Mouse (Mus musculus) liver, embryonic 13.5 days (tissue): ENCODE measurements at regions not wholly inside any gene's neighbourhood (a gene's known extent, or its start where the extent isn't known, plus 50 kb on each side); places are given as distances from the start of the nearest gene placed in this dataset.

ENCODE experiments used
- ATAC-seq: fragments of 200-750 bp; cut with Nextera tagmentation; 2 replicates; pipeline ENCODE4 v1.8.0; 2017; ENCODE audit warnings: low read depth, mild to moderate bottlenecking, moderate number of reproducible peaks, moderate library complexity
- DNase-seq: peaks from one replicate; pipeline ENCODE4 v3.0.0; 2022
- H3K27ac ChIP-seq: fragments of 300-500 bp; sonication (generic); 2 replicates; pipeline ENCODE4 v1.5.1; 2015; ENCODE audit warnings: moderate library complexity, mild to moderate bottlenecking, inconsistent platforms
- H3K27me3 ChIP-seq: fragments of 300-500 bp; sonication (generic); 2 replicates; pipeline ENCODE4 v1.6.1; 2015; ENCODE audit warnings: mild to moderate bottlenecking, inconsistent platforms
- H3K36me3 ChIP-seq: fragments of 300-500 bp; sonication (generic); 2 replicates; pipeline ENCODE4 v1.6.1; 2015; ENCODE audit warnings: mild to moderate bottlenecking, inconsistent platforms
- H3K4me1 ChIP-seq: fragments of 300-500 bp; sonication (generic); replicated peaks from 2 replicates; pipeline ENCODE4 v1.6.1; 2015; ENCODE audit warnings: inconsistent platforms
- H3K4me2 ChIP-seq: fragments of 300-500 bp; sonication (generic); 2 replicates; pipeline ENCODE4 v1.6.1; 2015; ENCODE audit warnings: inconsistent platforms, mild to moderate bottlenecking, moderate library complexity
- H3K4me3 ChIP-seq: fragments of 300-500 bp; sonication (generic); replicated peaks from 2 replicates; pipeline ENCODE4 v1.5.1; 2015; ENCODE audit warnings: mild to moderate bottlenecking, inconsistent platforms
- H3K9ac ChIP-seq: fragments of 300-500 bp; sonication (generic); 2 replicates; pipeline ENCODE4 v1.6.1; 2015; ENCODE audit warnings: mild to moderate bottlenecking, inconsistent platforms
- H3K9me3 ChIP-seq: fragments of 300-500 bp; sonication (generic); replicated peaks from 2 replicates; pipeline ENCODE4 v1.6.1; 2016; ENCODE audit warnings: inconsistent platforms
- WGBS: fragments of 180-500 bp; shearing (Covaris S2); methylation state at CpG from one replicate; pipeline ENCODE4 v1.1.7; 2015; ENCODE audit not compliant: insufficient replicate concordance; 5-methylcytosine and 5-hydroxymethylcytosine counted together

- Histone ChIP-seq H3K36me3 (no peaks in the 10 kb centered on the region), H3K27me3 (no peaks in the 10 kb centered on the region), H3K9me3 (no peaks in the 10 kb centered on the region), H3K27ac (no peak overlapping the region), H3K4me3 (no peak overlapping the region), H3K4me2 (no peak overlapping the region), H3K9ac (no peak overlapping the region), H3K4me1 (no peaks in the 10 kb centered on the region)
- 61% methylated on average over 4 of the region's 4 CpGs for WGBS
- DNase-seq (no peak), ATAC-seq (no peak)
Measured at GRCm38 (mm10) chr16:9358651-9359050, 528.8 kb downstream of the 1810013L24Rik start.

- DNase-seq (no peak), ATAC-seq (no peak)
- no peaks in the 10 kb centered on the region for H3K27me3 ChIP-seq
- WGBS, result 69% methylated on average over 3 of the region's 3 CpGs
- H3K4me1 ChIP-seq, result no peaks in the 10 kb centered on the region
- H3K9ac ChIP-seq, result no peak overlapping the region
- H3K4me2 ChIP-seq, result no peak overlapping the region
- no peak overlapping the region for H3K27ac ChIP-seq
- no peaks in the 10 kb centered on the region for H3K9me3 ChIP-seq
- H3K36me3 ChIP-seq, result no peaks in the 10 kb centered on the region
- no peak overlapping the region for H3K4me3 ChIP-seq
Measured at GRCm38 (mm10) chr16:9359399-9360135, 529.7 kb downstream of the 1810013L24Rik start.

- WGBS, result 42% methylated on average over 3 of the region's 3 CpGs
- no peak overlapping the region for H3K4me2 ChIP-seq
- H3K27ac ChIP-seq, result no peak overlapping the region
- no peak for ATAC-seq
- no peaks in the 10 kb centered on the region for H3K9me3 ChIP-seq
- no peaks in the 10 kb centered on the region for H3K36me3 ChIP-seq
- no peaks in the 10 kb centered on the region for H3K27me3 ChIP-seq
- DNase-seq, result no peak
- no peaks in the 10 kb centered on the region for H3K4me1 ChIP-seq
- H3K4me3 ChIP-seq, result no peak overlapping the region
- H3K9ac ChIP-seq, result no peak overlapping the region
Measured at GRCm38 (mm10) chr16:9360741-9361255, 530.9 kb downstream of the 1810013L24Rik start.

GRCm38 (mm10) chr16:9362116-9362515 lies 532.2 kb downstream of the 1810013L24Rik start:
- DNase-seq, result no peak

GRCm38 (mm10) chr16:9364105-9364504 lies 534.2 kb downstream of the 1810013L24Rik start:
- Histone ChIP-seq H3K9ac (no peak overlapping the region), H3K36me3 (no peaks in the 10 kb centered on the region), H3K4me2 (no peak overlapping the region), H3K4me3 (no peak overlapping the region), H3K9me3 (no peaks in the 10 kb centered on the region), H3K27me3 (no peaks in the 10 kb centered on the region), H3K4me1 (no peaks in the 10 kb centered on the region), H3K27ac (no peak overlapping the region)
- 40% methylated on average over 2 of the region's 2 CpGs for WGBS
- ATAC-seq (no peak), DNase-seq (no peak)

More at GRCm38 (mm10) chr16:9362116-9362515, 532.2 kb downstream of the 1810013L24Rik start:
- H3K9ac ChIP-seq, result no peak overlapping the region
- no peaks in the 10 kb centered on the region for H3K27me3 ChIP-seq
- no peak overlapping the region for H3K27ac ChIP-seq
- 25% methylated on average over 11 of the region's 11 CpGs for WGBS
- H3K9me3 ChIP-seq, result no peaks in the 10 kb centered on the region
- H3K4me2 ChIP-seq, result no peak overlapping the region
- H3K4me3 ChIP-seq, result no peak overlapping the region
- no peaks in the 10 kb centered on the region for H3K36me3 ChIP-seq
- ATAC-seq, result no peak
- no peaks in the 10 kb centered on the region for H3K4me1 ChIP-seq

GRCm38 (mm10) chr16:9390986-9391385 lies 561.1 kb downstream of the 1810013L24Rik start:
- ATAC-seq, result no peak
- Histone ChIP-seq H3K27ac (no peak overlapping the region), H3K9me3 (no peaks in the 10 kb centered on the region), H3K4me1 (no peaks in the 10 kb centered on the region), H3K4me2 (no peak overlapping the region), H3K4me3 (no peak overlapping the region), H3K36me3 (no peaks in the 10 kb centered on the region), H3K27me3 (no peaks in the 10 kb centered on the region), H3K9ac (no peak overlapping the region)
- WGBS, result 41% methylated on average over 1 of the region's 1 CpGs
- no peak for DNase-seq

GRCm38 (mm10) chr16:9404736-9405135 lies 574.8 kb downstream of the 1810013L24Rik start:
- Histone ChIP-seq H3K27me3 (no peaks in the 10 kb centered on the region), H3K27ac (no peak overlapping the region), H3K4me1 (no peaks in the 10 kb centered on the region), H3K4me2 (no peak overlapping the region), H3K9me3 (no peaks in the 10 kb centered on the region), H3K4me3 (no peak overlapping the region), H3K9ac (no peak overlapping the region), H3K36me3 (no peaks in the 10 kb centered on the region)
- ATAC-seq (no peak), DNase-seq (no peak)
- WGBS, result 59% methylated on average over 5 of the region's 5 CpGs

GRCm38 (mm10) chr16:9408196-9408595 lies 578.3 kb downstream of the 1810013L24Rik start:
- H3K4me2 ChIP-seq, result no peak overlapping the region

GRCm38 (mm10) chr16:9430509-9430908 lies 564.9 kb downstream of the Grin2a start:
- H3K27ac ChIP-seq, result no peak overlapping the region
- H3K36me3 ChIP-seq, result no peaks in the 10 kb centered on the region
- H3K9me3 ChIP-seq, result no peaks in the 10 kb centered on the region
- no peak overlapping the region for H3K4me3 ChIP-seq
- DNase-seq (no peak), ATAC-seq (no peak)
- no peak overlapping the region for H3K4me2 ChIP-seq
- H3K27me3 ChIP-seq, result no peaks in the 10 kb centered on the region
- no peak overlapping the region for H3K9ac ChIP-seq
- no peaks in the 10 kb centered on the region for H3K4me1 ChIP-seq

More at GRCm38 (mm10) chr16:9408196-9408595, 578.3 kb downstream of the 1810013L24Rik start:
- WGBS, result 41% methylated on average over 1 of the region's 1 CpGs
- DNase-seq (no peak), ATAC-seq (no peak)
- no peaks in the 10 kb centered on the region for H3K27me3 ChIP-seq
- no peaks in the 10 kb centered on the region for H3K4me1 ChIP-seq
- no peaks in the 10 kb centered on the region for H3K36me3 ChIP-seq
- H3K9ac ChIP-seq, result no peak overlapping the region
- no peaks in the 10 kb centered on the region for H3K9me3 ChIP-seq
- no peak overlapping the region for H3K27ac ChIP-seq
- no peak overlapping the region for H3K4me3 ChIP-seq

GRCm38 (mm10) chr16:9439300-9439856 lies 556.0 kb downstream of the Grin2a start:
- Histone ChIP-seq H3K9ac (no peak overlapping the region), H3K4me2 (no peak overlapping the region), H3K27ac (no peak overlapping the region), H3K27me3 (no peaks in the 10 kb centered on the region), H3K4me1 (no peaks in the 10 kb centered on the region), H3K36me3 (no peaks in the 10 kb centered on the region), H3K9me3 (no peaks in the 10 kb centered on the region), H3K4me3 (no peak overlapping the region)
- WGBS, result 28% methylated on average over 2 of the region's 2 CpGs
- DNase-seq (no peak), ATAC-seq (no peak)

- Histone ChIP-seq H3K4me1 (no peaks in the 10 kb centered on the region), H3K4me3 (no peak overlapping the region), H3K36me3 (no peaks in the 10 kb centered on the region), H3K9ac (no peak overlapping the region), H3K9me3 (no peaks in the 10 kb centered on the region), H3K27me3 (no peaks in the 10 kb centered on the region), H3K27ac (no peak overlapping the region), H3K4me2 (no peak overlapping the region)
- no peak for ATAC-seq
- no peak for DNase-seq
- 46% methylated on average over 1 of the region's 1 CpGs for WGBS
Measured at GRCm38 (mm10) chr16:9439891-9440290, 555.5 kb downstream of the Grin2a start.

- no peak overlapping the region for H3K27ac ChIP-seq
- ATAC-seq, result no peak
- H3K4me3 ChIP-seq, result no peak overlapping the region
- WGBS, result 73% methylated on average over 4 of the region's 4 CpGs
- no peak overlapping the region for H3K9ac ChIP-seq
- no peak overlapping the region for H3K4me2 ChIP-seq
- no peaks in the 10 kb centered on the region for H3K36me3 ChIP-seq
- H3K27me3 ChIP-seq, result no peaks in the 10 kb centered on the region
- no peak for DNase-seq
- no peaks in the 10 kb centered on the region for H3K4me1 ChIP-seq
- H3K9me3 ChIP-seq, result no peaks in the 10 kb centered on the region
Measured at GRCm38 (mm10) chr16:9452058-9452457, 543.3 kb downstream of the Grin2a start.
